Mouse (Mus musculus) heart, adult 2 months (tissue): ENCODE results near the gene Igf2bp3.

ENCODE experiments used
- CTCF ChIP-seq: fragments of 200-600 bp; IDR thresholded peaks from 2 replicates; pipeline ENCODE4 v1.8.1; 2022; ENCODE audit warnings: antibody characterized with exemption, mild to moderate bottlenecking, moderate library complexity
- EP300 ChIP-seq: fragments of 200-500 bp; IDR thresholded peaks from 2 replicates; pipeline ENCODE4 v1.6.1; 2011; ENCODE audit warnings: low read depth, low read length, control low read depth; ENCODE audit not compliant: insufficient read depth

DNA sequence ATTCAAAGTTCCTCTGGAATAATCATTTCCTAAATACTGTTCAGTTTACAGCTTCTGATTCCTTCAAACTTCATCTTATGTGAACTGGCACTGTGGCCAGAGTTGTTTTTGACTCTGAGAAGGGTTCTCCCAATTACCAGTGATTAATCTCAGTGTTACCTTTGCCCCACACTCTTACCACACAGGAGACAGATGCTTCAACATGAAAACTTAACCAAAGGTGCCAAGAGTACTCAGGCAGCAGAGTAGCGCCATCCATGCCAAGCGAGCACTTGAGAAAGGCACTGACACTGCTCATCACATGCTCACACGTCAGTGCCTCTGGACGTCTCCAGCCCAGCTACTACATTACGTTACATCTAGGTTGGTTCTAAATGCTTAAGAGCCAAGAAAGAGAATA lies 43.5 kb downstream of the Igf2bp3 start:
- TF ChIP-seq CTCF: no peak
- 0 out of 2 replicates have a peak, but pooled peaks have one; percentile 9 for TF ChIP-seq EP300
